Mouse (Mus musculus) bone marrow, adult 2 months (tissue): ENCODE results near the gene Pik3r2. TPM values are rescaled to one million over a fixed set of nuclear protein-coding genes. Genes with fewer than 3 reads are reported as not detected.

ENCODE experiments used
- H3K27ac ChIP-seq: fragments of 200-500 bp; 2 replicates; pipeline ENCODE4 v1.5.1; 2012; ENCODE audit warnings: low read depth, mild to moderate bottlenecking, control low read depth, inconsistent platforms, low read length; ENCODE audit not compliant: control insufficient read depth, poor library complexity, insufficient read depth
- H3K4me1 ChIP-seq: fragments of 200-500 bp; 2 replicates; pipeline ENCODE4 v1.6.1; 2011; ENCODE audit warnings: low read length; ENCODE audit not compliant: control insufficient read depth, insufficient read depth
- H3K4me3 ChIP-seq: fragments of 200-500 bp; replicated peaks from 2 replicates; pipeline ENCODE3; 2011; ENCODE audit warnings: mild to moderate bottlenecking, low read depth, low read length, control low read depth; ENCODE audit not compliant: control insufficient read depth
- CTCF ChIP-seq: fragments of 200-500 bp; IDR thresholded peaks from 2 replicates; pipeline ENCODE4 v1.5.1; 2011; ENCODE audit warnings: low read length, control low read depth; ENCODE audit not compliant: control insufficient read depth, insufficient read depth
- POLR2A ChIP-seq: fragments of 200-500 bp; IDR thresholded peaks from 2 replicates; pipeline ENCODE4 v1.6.1; 2011; ENCODE audit warnings: low read depth, mild to moderate bottlenecking, control low read depth, low read length, borderline replicate concordance; ENCODE audit not compliant: control insufficient read depth
- WGBS: fragments of 180-500 bp; shearing (Covaris S2); methylation state at CpG from one replicate; pipeline ENCODE4 v1.1.7; 2018; 5-methylcytosine and 5-hydroxymethylcytosine counted together
- polyA plus RNA-seq: library from polyadenylated mRNA; stranded (reverse); fragments of >200 nt; gene quantifications from 2 replicates; pipeline ENCODE4 v1.2.4, GENCODE M21; 2011; ENCODE audit warnings: low replicate concordance; ENCODE audit not compliant: missing spikeins, insufficient read depth, insufficient read length

Gene Pik3r2
- polyA plus RNA-seq, 1 experiment: 19.5 TPM

DNA sequence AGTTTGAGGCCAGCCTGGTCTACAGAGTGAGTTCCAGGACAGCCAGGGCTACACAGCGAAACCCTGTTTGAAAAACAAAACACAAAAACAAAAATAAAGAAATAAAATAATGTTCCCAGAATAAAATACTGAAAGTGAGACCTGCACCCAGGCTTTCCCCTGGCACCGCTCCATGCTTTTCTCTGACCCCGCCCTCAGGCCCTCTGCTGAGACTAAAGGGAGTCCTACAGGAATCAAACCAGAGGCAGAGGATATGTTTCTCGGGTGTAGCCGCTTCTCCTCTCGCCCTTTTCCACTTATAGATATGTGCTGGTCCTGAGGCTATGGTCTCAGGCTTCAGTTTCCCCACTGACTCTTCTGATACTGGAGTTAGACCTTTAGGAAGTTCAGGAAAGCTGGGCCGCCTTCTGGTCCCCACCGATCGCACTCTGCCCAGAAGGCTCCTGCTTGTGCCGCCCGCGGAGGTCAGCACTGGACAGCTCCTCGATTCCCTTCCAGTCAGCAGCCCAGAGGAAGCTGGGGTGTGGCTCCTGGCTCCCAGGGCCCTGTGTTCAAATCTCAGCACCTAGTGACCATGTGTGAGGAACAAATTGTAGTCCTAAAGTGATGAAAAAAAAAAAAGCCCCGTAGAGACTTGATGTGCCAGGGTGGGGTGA, 50.6 kb downstream of the Pik3r2 start:
- 35% methylated on average over 14 of the region's 14 CpGs for WGBS
- H3K4me1 ChIP-seq: peaks cover 2% of the 10 kb centered on the region; the same call in 1 of the 2 replicates
- no peak overlapping the region for H3K4me3 ChIP-seq
- H3K27ac ChIP-seq: no peak overlapping the region
- TF ChIP-seq CTCF: no peak
- TF ChIP-seq POLR2A: no peak

DNA sequence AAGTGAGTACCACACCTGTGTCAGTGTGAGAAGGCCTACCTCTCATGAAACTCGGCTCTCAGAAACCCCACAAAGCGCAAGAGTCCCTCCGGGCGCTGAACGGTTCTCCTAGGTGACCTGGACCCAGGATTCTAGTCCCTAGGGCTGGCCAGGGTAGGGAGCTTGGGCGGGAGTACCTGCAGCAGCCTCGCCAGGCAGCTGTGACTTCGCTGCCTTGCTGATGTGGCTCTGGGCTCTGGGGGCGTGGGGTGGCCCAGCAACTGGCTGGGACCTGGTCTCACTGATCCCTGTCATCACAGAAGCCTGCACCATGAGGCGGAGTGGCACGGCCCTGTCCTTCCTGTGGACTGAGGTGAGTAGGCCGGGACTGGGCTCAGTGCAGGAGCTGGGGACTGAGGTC, 52.3 kb downstream of the Pik3r2 start:
- Histone ChIP-seq H3K4me1 (no peaks in the 10 kb centered on the region), H3K27ac (no peak overlapping the region), H3K4me3 (no peak overlapping the region)
- TF ChIP-seq CTCF (no peak), POLR2A (no peak)
- 87% methylated on average over 12 of the region's 12 CpGs for WGBS

DNA sequence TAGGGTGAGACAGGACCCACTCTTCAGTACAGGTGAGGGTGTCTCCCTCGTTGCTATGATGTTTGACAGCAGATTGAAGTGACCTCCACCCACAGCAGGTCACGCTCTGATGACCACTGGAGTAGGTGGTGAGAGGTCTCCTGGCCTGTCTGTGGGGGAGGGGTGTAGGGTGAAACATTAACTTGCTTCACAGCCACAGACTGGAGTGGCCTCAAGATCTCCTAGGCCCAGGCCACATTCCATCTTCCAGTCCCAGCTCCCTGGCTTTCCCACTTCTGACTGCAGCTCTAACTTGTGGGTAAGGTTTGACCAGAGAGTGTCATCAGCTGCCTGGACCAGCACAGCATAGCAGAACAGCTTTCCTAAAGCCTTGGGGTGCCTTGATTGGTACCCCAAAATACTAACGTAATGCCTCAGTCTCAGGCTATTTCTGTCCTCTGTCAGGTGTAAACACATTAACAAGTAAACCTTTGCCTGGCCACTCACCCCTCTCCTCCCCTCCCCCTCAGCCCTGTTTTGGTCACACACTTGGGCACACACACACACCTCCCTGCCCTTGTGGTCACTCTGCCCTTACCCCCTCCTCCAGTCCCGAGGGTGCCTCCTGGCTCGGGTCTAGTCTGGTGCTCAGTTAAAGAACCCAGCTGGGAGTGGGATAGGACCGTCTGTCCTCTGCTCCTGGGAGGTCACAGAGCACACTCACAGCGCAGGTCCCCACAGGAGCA, 52.9 kb downstream of the Pik3r2 start, which contains the start of gene Pde4c:
TSS of gene Pde4c (plus strand) at position 235 of the 725 bp plus-strand sequence.
- H3K4me1 ChIP-seq: no peaks in the 10 kb centered on the region
- no peak within 1 kb of the TSS for H3K4me3 ChIP-seq
- no peak within 1 kb of the TSS for H3K27ac ChIP-seq
- TF ChIP-seq CTCF (no peak), POLR2A (no peak)
- WGBS: 68% methylated on average over 7 of the region's 7 CpGs

DNA sequence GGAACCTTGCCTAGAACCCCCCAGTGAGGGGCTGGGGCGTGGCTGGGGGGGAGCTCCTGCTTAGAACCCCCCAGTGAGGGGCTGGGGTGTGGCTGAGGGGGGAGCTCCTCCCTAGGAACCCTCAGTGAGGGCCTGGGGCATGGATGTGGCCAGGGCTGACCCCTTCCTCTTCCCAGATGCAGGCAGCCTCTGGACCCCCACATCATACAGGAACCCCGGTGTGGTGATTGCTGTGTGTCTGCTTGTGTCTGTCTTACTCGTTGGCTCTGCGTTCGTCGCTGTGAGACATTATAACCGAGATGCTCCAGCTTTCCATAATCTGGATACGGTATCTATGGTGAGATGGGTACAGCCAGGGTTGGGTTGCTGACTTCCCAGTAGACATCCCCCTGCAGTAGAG, 54.9 kb downstream of the Pik3r2 start:
- WGBS: 86% methylated on average over 8 of the region's 8 CpGs
- no peak for TF ChIP-seq POLR2A
- no peak for TF ChIP-seq CTCF
- Histone ChIP-seq H3K27ac (no peak overlapping the region), H3K4me3 (no peak overlapping the region), H3K4me1 (no peaks in the 10 kb centered on the region)

DNA sequence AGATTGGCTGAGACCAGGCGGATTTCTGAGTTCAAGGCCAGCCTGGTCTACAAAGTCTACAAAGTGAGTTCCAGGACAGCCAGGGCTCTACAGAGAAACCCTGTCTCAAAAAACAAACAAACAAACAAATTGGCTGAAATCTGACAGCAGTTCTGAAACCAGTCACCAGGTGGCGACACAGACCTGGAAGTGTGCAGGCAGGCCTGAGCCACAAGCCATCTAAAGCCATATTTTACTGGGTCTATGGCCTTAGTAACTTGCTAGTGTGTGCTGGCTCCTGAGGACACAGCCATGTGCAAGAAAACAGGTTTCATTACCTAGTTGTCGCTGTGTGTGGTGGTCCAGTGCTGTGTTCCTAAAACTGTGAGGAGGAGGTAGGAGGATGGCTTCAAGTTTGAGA, 55.8 kb downstream of the Pik3r2 start:
- Histone ChIP-seq H3K4me1 (no peaks in the 10 kb centered on the region), H3K27ac (no peak overlapping the region), H3K4me3 (no peak overlapping the region)
- 8% methylated on average over 3 of the region's 3 CpGs for WGBS
- TF ChIP-seq CTCF (peak; percentile 96), POLR2A (no peak)

DNA sequence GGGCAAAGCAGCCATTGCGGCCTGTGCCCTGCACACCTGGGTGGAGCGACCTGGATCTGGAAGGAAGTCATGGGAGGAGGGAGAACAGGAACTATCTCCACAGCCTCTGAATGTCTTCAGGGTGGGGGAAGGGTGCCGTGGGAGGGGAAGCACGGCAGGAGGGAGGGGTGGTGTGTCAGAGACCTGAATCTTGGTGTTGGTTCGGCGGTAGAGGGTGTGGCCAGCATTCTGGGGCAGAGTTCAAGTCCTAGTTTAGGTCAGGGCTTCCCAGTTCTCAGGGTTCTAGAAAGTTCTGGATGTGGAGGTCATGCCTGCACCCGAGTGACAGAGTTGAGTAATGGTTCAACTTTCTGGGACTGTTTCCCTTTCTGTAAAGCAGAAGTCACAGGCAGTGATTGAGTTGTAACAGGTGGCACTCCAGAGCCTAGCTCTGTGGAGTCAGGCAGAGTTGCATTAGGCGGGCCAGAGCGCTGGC, 56.7 kb downstream of the Pik3r2 start:
- no peak for TF ChIP-seq POLR2A
- Histone ChIP-seq H3K4me3 (no peak overlapping the region), H3K4me1 (no peaks in the 10 kb centered on the region), H3K27ac (no peak overlapping the region)
- 21% methylated on average over 9 of the region's 9 CpGs for WGBS

DNA sequence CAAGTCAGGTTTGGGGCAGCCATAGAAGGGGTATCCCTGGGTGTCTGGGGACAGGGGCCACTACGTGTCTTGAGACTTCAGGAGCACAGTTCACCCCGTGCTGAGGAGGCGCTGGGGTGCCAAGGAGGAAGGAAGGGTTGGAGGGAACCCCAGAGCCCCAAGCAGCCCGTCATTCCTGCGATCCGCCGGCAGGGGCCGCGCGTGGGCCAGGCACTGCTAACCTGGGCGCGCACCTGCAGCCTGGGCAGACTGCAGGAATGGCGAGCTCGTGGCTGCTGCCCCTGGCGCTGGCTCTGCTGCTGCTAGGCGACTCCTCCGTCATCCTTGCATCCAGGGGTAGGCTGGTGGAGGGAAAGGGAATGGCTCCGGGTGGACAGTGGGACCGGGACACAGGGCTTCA, 58.2 kb downstream of the Pik3r2 start, which contains the start of gene Gm3336:
TSS of gene Gm3336 (plus strand) at position 247 of the 400 bp plus-strand sequence.
- Histone ChIP-seq H3K4me3 (no peak within 1 kb of the TSS), H3K4me1 (no peaks in the 10 kb centered on the region), H3K27ac (no peak within 1 kb of the TSS; the same call in 1 of the 2 replicates)
- TF ChIP-seq POLR2A (no peak; the same call in 1 of the 2 replicates), CTCF (peak; percentile 78)
- 2% methylated on average over 19 of the region's 19 CpGs for WGBS

Other genes starting within 250 kb of the Pik3r2 start
- 98.7 and 181 TPM in 2 replicates for gene Fkbp8, start 249.0 kb downstream of the Pik3r2 start, polyA plus RNA-seq
- gene Kxd1, start 248.8 kb downstream of the Pik3r2 start, polyA plus RNA-seq: 29.0 and 41.3 TPM in 2 replicates
- 11.9 and 17.8 TPM in 2 replicates for gene Ell, start 237.3 kb downstream of the Pik3r2 start, polyA plus RNA-seq
- gene Isyna1, start 182.3 kb downstream of the Pik3r2 start, polyA plus RNA-seq: 11.2 and 23.7 TPM in 2 replicates
- 45.2 and 107 TPM in 2 replicates for gene Ssbp4, start 167.8 kb downstream of the Pik3r2 start, polyA plus RNA-seq
- gene Lrrc25, start 160.6 kb downstream of the Pik3r2 start, polyA plus RNA-seq: 3.4 and 18.8 TPM in 2 replicates
- 3.1 TPM in 1 of 2 replicates, not detected in the other for gene Gdf15, start 144.3 kb downstream of the Pik3r2 start, polyA plus RNA-seq
- 4.3 and 21.1 TPM in 2 replicates for gene Pgpep1, start 116.3 kb downstream of the Pik3r2 start, polyA plus RNA-seq
- gene Lsm4, start 103.5 kb downstream of the Pik3r2 start, polyA plus RNA-seq: 69.2 and 119 TPM in 2 replicates
- gene Jund, start 77.8 kb downstream of the Pik3r2 start, polyA plus RNA-seq: 48.1 and 58.0 TPM in 2 replicates
- gene Iqcn, start 73.3 kb downstream of the Pik3r2 start, polyA plus RNA-seq: 0.29 TPM in 1 of 2 replicates, not detected in the other
- not detected in 2 replicates for gene Gm3336, start 58.2 kb downstream of the Pik3r2 start, polyA plus RNA-seq
- gene Pde4c, start 53.0 kb downstream of the Pik3r2 start, polyA plus RNA-seq: 2.7 and 3.2 TPM in 2 replicates
- gene Rab3a, start 22.0 kb downstream of the Pik3r2 start, polyA plus RNA-seq: 9.7 and 13.3 TPM in 2 replicates
- 15.1 and 28.2 TPM in 2 replicates for gene Mpv17l2, start 15.8 kb downstream of the Pik3r2 start, polyA plus RNA-seq
- 20.5 and 70.7 TPM in 2 replicates for gene Mast3, start 28.3 kb upstream of the Pik3r2 start, polyA plus RNA-seq
- gene Il12rb1, start 31.7 kb upstream of the Pik3r2 start, polyA plus RNA-seq: 0.36 and 1.9 TPM in 2 replicates
- gene Arrdc2, start 63.0 kb upstream of the Pik3r2 start, polyA plus RNA-seq: 19.1 and 44.8 TPM in 2 replicates
- gene Kcnn1, start 86.5 kb upstream of the Pik3r2 start, polyA plus RNA-seq: not detected in 2 replicates
- gene Ccdc124, start 97.2 kb upstream of the Pik3r2 start, polyA plus RNA-seq: 27.6 and 41.7 TPM in 2 replicates
- gene Slc5a5, start 116.0 kb upstream of the Pik3r2 start, polyA plus RNA-seq: not detected in 2 replicates
- 1,290 and 1,544 TPM in 2 replicates for gene Rpl18a, start 120.7 kb upstream of the Pik3r2 start, polyA plus RNA-seq
- gene Map1s, start 129.2 kb upstream of the Pik3r2 start, polyA plus RNA-seq: 8.9 and 18.9 TPM in 2 replicates